Mouse (Mus musculus): ENCODE measurements around the gene Dbi.

Dbi gene

DNA sequence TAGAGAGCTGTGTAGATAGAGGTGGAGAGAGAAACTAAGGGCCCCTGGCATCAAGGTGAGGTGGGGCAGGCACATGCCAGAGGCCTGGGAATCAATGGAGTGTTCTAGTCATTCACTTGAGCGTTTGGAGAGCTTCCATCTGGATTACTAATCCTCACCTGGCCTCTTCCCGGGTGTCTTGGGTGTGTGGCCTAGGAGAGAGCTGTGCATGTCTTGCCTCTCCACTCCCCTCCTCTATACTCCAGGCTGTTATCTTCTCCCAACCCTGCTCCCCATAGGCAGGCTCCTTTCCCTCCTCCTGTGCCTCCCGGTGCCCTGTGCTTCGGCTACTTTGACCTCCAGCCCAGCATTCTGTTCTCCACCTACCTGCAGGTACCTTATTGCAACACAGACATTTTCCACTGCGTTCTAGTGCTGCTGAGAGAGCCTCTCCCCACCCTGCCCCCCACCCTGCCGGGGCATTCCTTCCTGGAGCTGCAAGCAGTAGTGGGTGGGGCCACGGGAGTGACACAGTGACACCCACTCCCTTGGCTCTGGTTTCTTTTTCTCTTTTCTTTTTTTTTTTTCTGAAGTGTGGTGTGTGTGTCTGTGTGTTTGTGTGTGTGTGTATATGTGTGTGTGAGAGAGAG, 37.8 kb downstream of the Dbi start:
- DNase-seq = peak; percentile 66

DNA sequence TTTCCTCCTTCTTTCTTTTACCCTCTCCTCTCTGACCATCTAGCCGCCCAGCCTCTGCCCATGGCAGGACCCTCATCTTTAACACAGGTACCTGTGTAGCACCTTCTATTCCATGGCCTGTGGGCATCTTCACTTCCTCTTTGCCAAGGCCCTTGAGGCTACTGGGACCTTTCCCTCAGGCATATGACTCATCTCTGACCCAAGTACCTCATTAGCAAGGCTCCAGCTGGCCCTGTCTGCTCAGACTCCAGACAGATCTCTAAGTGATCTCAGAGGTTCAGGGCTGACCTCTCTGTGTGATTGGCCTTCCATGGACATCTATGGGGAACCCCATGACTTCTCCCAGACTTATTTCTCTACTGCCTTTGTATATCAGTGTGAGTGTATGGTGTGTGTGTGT, 40.2 kb downstream of the Dbi start:
- DNase-seq = no peak

DNA sequence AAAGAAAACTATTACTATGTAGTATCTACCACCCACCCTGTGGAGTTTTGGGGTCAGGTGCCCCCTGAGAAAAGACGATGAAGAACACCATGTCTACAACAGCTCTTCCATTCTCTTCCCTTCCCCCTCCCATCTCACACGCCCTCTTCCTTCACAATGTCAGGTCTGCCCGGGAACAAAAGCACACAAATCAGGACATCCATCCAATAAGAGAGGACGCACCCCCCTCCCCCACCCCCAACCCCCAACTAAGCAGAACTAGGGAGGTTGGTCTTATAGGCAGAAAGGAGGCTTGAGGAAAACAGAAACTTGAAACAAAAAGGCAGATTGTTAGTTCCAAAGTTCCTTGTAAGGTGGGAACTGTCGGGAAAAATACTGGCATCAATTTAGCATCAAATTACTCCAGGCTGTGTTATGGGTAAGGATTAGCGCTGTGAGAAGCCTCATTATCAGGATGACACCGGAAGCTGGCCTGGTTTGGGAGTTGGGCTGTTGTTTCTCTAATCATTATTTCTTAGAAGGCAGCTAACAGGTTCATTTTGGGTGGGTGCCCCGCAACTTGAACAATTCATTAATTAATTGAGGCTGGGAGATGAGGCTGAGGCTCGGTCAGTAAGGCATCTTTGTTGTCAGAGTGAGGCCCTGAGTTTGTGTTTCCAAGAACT, 43.0 kb downstream of the Dbi start:
- DNase-seq = no peak

DNA sequence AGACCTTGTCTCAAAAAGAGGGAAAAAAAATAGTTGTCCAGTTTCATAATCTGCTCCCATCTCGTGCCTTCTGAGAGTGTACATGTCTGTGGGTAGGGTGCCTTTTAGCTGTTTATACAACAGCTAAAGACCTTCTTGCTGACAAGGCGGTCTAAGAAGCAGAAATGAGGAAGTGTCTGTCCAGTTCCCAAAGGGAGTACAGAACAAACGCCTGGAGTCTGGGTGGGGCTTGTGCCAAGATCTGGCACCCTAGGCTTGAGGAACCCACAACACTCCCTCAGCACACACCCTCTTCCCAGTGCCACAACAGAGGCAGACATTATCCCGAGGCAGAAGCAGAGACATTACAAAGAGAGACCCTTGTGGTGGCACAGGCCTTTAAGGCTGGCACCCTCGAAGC, 45.4 kb downstream of the Dbi start:
- no peak for DNase-seq

DNA sequence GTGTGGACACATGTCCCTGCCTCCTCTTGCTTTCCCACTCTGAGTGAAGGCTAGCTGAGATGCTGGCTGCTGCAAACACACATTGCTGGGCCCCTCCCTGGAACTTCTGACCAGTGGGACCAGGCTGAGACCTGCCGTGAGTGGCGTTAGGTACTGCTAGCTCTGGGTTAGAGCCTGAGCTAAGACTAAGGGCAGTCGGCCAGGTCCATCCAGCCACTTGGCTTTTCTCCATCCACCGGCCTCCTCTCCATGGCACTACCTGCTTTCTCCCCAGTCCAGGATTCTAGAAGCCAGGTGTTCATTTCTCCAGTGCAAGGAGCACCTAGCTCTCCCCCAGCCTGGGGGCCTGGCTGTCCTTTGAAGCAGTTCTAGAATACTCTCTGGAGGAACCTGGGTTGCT, 45.9 kb downstream of the Dbi start:
- DNase-seq = peak; percentile 66

DNA sequence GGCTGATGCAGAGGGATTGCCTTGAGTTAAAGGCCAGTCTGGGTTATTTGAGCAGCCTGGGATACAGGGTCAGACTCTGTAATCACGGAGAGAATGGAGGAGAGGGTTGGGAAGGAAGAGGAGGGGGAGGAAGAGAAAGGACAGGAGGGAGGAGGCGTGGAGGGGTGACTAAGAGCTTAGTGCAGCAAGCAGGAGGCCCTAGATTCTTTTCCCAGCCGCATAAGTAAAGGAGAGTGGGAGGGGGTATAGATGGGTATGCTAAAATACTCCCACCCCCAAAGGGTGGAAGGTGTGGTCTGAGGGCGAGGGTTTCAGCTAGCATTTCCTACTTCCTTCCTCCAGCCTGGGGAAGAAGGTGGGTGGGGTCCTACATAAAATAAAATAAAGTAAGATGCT, 46.6 kb downstream of the Dbi start:
- no peak for DNase-seq

DNA sequence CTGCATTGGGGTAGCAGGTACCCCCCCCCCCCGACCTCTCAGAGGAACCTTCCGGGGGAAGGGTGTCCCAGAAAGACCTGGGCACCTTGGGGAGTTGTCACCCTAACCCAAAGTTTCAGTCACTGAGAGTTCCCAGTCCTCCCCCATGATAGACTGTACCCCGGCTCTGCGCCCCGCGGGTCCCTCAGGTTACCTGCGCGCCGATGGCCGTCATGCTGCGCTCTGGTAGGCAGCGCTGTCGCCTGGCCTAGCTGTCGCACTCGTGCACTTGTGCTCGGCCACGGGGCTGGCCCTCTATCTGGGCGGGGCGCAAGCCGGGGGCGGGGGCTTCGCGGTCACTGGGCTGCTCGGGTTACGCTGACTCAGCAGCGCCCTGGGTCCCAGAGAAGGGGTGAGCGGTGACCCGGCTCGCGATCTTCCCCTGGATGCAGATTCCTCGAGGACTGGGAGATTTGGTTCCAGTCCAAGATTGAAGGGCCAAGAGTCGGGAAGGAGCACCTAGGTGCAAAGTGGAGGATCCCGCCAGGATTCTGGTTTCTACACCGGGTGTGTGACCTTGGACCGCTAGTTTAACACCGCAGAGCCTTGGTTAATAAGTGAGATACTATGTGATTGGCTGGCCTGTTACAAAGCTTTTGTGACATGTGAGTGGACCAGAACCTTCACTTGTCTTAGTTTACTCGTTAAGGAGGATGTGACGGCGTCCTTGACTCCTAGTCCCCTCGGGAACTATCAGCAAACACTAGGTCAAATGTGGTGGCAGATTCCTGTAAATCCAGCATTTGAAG, 47.2 kb downstream of the Dbi start, which contains the start of gene Tmem37:
Gene Tmem37, minus strand, starts transcription at position 556 of the 788 bp plus-strand sequence.
- DNase-seq = peak; percentile 95

DNA sequence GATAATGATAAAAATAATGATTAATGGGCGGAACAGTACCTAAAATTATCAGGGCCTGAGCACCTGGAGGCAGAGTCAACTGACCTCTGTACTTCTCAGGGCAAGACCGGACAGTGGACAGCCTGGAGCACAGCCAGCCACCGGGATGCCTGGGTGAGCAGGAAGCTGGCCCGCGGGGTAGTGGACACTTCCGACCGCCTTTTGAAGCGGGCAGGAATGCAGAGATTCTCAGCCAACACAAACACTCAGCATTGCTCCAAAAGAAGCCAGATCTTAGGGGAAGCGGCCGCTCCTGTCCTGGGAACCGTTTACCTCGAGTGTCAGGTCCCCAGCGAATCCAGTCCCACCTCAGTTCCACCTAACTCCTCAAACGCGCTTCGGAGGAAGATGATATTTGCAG, 48.0 kb downstream of the Dbi start:
- DNase-seq = peak; percentile 94

DNA sequence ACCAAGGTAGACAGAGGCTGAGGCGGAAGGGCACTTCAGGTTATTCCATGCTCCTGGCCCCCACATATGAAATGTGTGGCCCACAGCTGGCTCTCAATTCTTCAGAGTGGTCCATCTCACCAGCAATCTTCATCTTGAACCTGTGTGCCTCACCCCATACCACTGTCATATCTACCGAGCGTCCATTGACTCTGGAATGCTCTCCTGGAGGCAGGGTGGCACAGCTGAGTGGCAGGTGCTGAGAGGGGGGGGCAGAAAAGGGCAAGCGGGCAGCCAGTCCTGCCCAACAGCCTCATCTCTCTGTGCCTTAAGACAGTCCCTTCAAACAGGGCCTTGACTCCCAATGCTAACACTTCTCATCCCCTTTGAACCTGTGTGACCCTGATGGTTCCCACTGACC, 49.7 kb downstream of the Dbi start:
- no peak for DNase-seq

DNA sequence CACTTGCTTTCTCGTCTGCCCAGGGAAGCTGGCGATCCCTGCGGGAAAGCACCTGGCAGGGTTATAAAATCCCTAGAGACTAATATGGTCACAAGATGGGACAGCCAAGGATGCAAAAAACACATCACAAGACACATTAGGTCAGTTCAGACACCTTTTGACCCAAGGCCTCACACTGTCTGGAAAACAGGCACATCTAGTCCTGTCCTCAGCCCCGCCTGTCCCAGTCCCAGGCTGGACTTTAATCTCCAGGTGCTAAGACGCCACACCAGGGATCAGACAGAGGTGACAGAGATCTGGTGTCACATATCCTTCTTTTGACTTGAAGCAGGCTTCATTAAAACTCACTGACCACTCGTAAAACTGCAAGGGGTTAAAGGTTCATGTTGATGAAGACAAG, 50.7 kb downstream of the Dbi start:
- DNase-seq = peak; percentile 58

DNA sequence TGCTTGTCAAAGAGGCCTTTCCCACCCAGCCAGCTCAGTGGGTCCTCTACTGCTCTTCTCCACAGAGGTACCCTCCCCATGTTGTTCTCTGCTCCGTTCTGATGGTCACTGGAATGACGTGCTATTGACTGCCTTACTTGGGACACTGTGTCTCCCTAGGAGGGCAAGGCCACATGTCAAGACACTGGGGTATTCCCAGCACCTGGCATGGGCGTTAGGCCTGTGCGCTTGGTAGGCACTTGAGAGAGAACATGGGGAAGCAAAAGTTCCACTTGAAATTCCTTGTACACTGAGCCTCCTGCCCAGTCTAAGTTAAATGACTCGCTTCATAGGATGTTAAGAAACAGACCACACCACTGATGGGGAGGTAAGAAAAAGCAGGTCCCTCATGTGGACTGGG, 51.8 kb downstream of the Dbi start:
- no peak for DNase-seq

DNA sequence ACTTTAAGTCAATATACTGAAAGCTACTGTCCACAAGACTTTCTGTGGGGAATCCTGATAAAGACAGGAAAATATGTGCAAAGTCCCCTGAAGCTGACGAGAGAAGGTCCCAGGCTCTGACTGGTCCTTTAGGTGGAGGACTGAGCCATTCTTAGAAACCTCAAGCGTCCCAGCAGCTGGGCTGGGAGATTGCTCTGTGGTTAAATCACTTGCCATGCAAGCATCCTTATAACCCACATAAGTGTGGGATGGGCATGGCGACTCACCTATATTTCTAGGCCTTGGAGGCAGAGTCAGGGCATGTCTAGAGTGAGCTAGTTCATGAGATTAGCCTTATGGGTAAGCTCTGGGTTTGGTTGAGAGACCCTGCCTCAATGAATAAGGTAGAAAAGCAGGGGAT, 54.3 kb downstream of the Dbi start:
- no peak for DNase-seq

DNA sequence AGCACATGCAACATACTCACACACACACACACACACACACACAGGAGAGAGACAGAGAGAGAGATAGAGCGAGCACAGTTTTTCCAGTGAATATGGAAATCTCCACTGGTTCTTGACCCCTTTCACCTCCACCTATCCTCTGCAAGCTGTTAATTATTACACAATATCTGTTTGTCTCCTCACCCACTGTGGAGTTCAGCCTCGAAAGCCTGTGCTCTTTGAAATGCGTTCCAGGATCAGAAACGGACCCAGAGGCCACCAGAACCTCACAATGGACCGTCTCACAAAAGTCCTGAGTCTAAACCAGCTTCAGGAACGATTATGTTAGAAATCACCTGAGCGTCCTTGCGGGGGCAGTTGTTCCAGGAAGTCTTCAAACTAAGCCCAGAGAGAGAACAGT, 54.7 kb downstream of the Dbi start:
- peak; percentile 57 for DNase-seq

DNA sequence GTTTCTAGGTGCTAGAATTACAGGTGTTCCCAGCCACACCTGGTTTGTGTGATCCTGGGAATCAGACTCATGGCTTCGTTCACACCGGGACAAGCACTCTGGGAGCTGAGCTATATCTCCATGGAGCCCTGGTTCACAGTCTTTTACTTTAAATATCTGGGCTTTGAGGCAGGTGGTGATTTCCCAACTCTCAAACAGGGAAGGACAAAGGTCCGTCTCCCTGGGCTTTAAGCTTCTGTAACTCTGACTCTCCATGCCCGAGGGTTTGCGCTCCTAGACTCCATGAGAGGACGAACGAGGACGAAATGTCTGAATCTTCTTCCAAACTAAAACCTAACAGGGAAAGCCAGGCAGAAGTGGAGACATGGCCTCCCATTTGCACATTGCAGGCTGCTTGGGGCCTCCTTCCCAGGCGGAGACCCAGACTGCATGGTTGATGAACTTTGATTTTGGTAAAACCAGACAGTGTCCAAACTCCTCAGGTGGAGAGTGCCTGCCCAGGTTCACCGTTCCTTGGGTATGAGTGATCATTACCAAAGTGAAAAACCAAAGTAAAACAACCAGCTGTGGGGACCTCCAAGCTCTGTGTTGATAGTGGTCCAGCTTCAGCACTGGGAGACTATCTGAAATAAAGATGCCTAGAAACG, 56.7 kb downstream of the Dbi start:
- no peak for DNase-seq

Measured in kidney, postnatal 14 days (tissue).